Mouse (Mus musculus): ENCODE data around the gene Tmcc2. TPM values are rescaled to one million over a fixed set of nuclear protein-coding genes. Genes with fewer than 3 reads are reported as not detected.

Tmcc2 gene
- polyA plus RNA-seq, 1 experiment from 2014 or later = 12.0 TPM

GRCm38 (mm10) chr1:132376211-132377054 lies 14.6 kb downstream of the Tmcc2 start:
- Histone ChIP-seq H3K36me3 (ENCODE audit: control insufficient read depth, insufficient read depth, low read length) (peaks cover 8% of the 10 kb centered on the region; the same call in 1 of the 2 replicates), H3K9ac (ENCODE audit: low read depth, low read length) (no peak overlapping the region), H3K4me3 (ENCODE audit: low read depth, low read length) (no peak overlapping the region), H3K9me3 (ENCODE audit: control insufficient read depth, low read length) (no peaks in the 10 kb centered on the region), H3K27me3 (ENCODE audit: control insufficient read depth, insufficient read depth, low read length) (no peaks in the 10 kb centered on the region), H3K27ac (ENCODE audit: low read depth, low read length) (no peak overlapping the region; the same call in 1 of the 2 replicates), H3K4me2 (replicated peaks; ENCODE audit: low read depth, low read length) (no peak overlapping the region), H3K4me1 (replicated peaks; ENCODE audit: control insufficient read depth, insufficient read depth, low read length) (peaks cover 18% of the 10 kb centered on the region)
- ATAC-seq (ENCODE audit: low FRiP score) (no peak), DNase-seq (ENCODE audit: low spot score) (no peak)
- 84% methylated on average over 8 of the region's 8 CpGs for WGBS

GRCm38 (mm10) chr1:132375256-132375655 lies 15.8 kb downstream of the Tmcc2 start:
- ATAC-seq (ENCODE audit: low FRiP score) (no peak), DNase-seq (ENCODE audit: low spot score) (no peak)
- Histone ChIP-seq H3K4me1 (replicated peaks; ENCODE audit: control insufficient read depth, insufficient read depth, low read length) (peaks cover 18% of the 10 kb centered on the region), H3K4me2 (replicated peaks; ENCODE audit: low read depth, low read length) (no peak overlapping the region), H3K27ac (ENCODE audit: low read depth, low read length) (peak overlapping the region; percentile 25; the same call in 1 of the 2 replicates), H3K36me3 (ENCODE audit: control insufficient read depth, insufficient read depth, low read length) (peaks cover 8% of the 10 kb centered on the region; the same call in 1 of the 2 replicates), H3K27me3 (ENCODE audit: control insufficient read depth, insufficient read depth, low read length) (no peaks in the 10 kb centered on the region), H3K4me3 (ENCODE audit: low read depth, low read length) (no peak overlapping the region), H3K9ac (ENCODE audit: low read depth, low read length) (no peak overlapping the region), H3K9me3 (ENCODE audit: control insufficient read depth, low read length) (no peaks in the 10 kb centered on the region)
- 39% methylated on average over 4 of the region's 4 CpGs for WGBS

GRCm38 (mm10) chr1:132374873-132375244 lies 16.2 kb downstream of the Tmcc2 start:
- Histone ChIP-seq H3K36me3 (ENCODE audit: control insufficient read depth, insufficient read depth, low read length) (peaks cover 8% of the 10 kb centered on the region; the same call in 1 of the 2 replicates), H3K27me3 (ENCODE audit: control insufficient read depth, insufficient read depth, low read length) (no peaks in the 10 kb centered on the region), H3K27ac (ENCODE audit: low read depth, low read length) (peak overlapping the region; percentile 49; the same call in 1 of the 2 replicates), H3K4me1 (replicated peaks; ENCODE audit: control insufficient read depth, insufficient read depth, low read length) (peaks cover 18% of the 10 kb centered on the region), H3K4me2 (replicated peaks; ENCODE audit: low read depth, low read length) (no peak overlapping the region), H3K4me3 (ENCODE audit: low read depth, low read length) (no peak overlapping the region), H3K9ac (ENCODE audit: low read depth, low read length) (no peak overlapping the region), H3K9me3 (ENCODE audit: control insufficient read depth, low read length) (no peaks in the 10 kb centered on the region)
- ATAC-seq (ENCODE audit: low FRiP score) (no peak), DNase-seq (ENCODE audit: low spot score) (no peak)
- WGBS = 79% methylated on average over 3 of the region's 3 CpGs

GRCm38 (mm10) chr1:132374140-132374872 lies 16.8 kb downstream of the Tmcc2 start:
- H3K4me2 ChIP-seq (replicated peaks; ENCODE audit: low read depth, low read length) = no peak overlapping the region
- H3K4me3 ChIP-seq (ENCODE audit: low read depth, low read length) = no peak overlapping the region
- no peak overlapping the region for H3K9ac ChIP-seq (ENCODE audit: low read depth, low read length)
- peaks cover 18% of the 10 kb centered on the region for H3K4me1 ChIP-seq (replicated peaks; ENCODE audit: control insufficient read depth, insufficient read depth, low read length)
- no peaks in the 10 kb centered on the region for H3K9me3 ChIP-seq (ENCODE audit: control insufficient read depth, low read length)
- 0 out of 2 replicates have a peak, but pooled peaks have one; percentile 29 for ATAC-seq (ENCODE audit: low FRiP score)
- DNase-seq (ENCODE audit: low spot score) = no peak
- 50% methylated on average over 5 of the region's 5 CpGs for WGBS
- no peaks in the 10 kb centered on the region for H3K27me3 ChIP-seq (ENCODE audit: control insufficient read depth, insufficient read depth, low read length)
- H3K36me3 ChIP-seq (ENCODE audit: control insufficient read depth, insufficient read depth, low read length) = peaks cover 6% of the 10 kb centered on the region; the same call in 1 of the 2 replicates
- H3K27ac ChIP-seq (ENCODE audit: low read depth, low read length) = peak overlapping the region; percentile 49; the same call in 1 of the 2 replicates

- 94% methylated on average over 6 of the region's 6 CpGs for WGBS
- Histone ChIP-seq H3K4me1 (replicated peaks; ENCODE audit: control insufficient read depth, insufficient read depth, low read length) (peaks cover 18% of the 10 kb centered on the region), H3K27ac (ENCODE audit: low read depth, low read length) (peak overlapping the region; percentile 55)
These were observed 18.1 kb downstream of the Tmcc2 start for GRCm38 (mm10) chr1:132372896-132373534.

GRCm38 (mm10) chr1:132372354-132372753 lies 18.7 kb downstream of the Tmcc2 start:
- peak; percentile 29; the same call in 1 of the 2 replicates for ATAC-seq (ENCODE audit: low FRiP score)
- Histone ChIP-seq H3K4me3 (ENCODE audit: low read depth, low read length) (no peak overlapping the region), H3K9me3 (ENCODE audit: control insufficient read depth, low read length) (no peaks in the 10 kb centered on the region), H3K36me3 (ENCODE audit: control insufficient read depth, insufficient read depth, low read length) (0 out of 2 replicates have a peak, but pooled peaks cover 2% of the 10 kb centered on the region), H3K4me2 (replicated peaks; ENCODE audit: low read depth, low read length) (no peak overlapping the region), H3K4me1 (replicated peaks; ENCODE audit: control insufficient read depth, insufficient read depth, low read length) (peaks cover 18% of the 10 kb centered on the region), H3K27me3 (ENCODE audit: control insufficient read depth, insufficient read depth, low read length) (no peaks in the 10 kb centered on the region), H3K27ac (ENCODE audit: low read depth, low read length) (peak overlapping the region; percentile 55), H3K9ac (ENCODE audit: low read depth, low read length) (no peak overlapping the region; the same call in 1 of the 2 replicates)
- peak; percentile 39 for DNase-seq (ENCODE audit: low spot score)
- 71% methylated on average over 5 of the region's 5 CpGs for WGBS

More at GRCm38 (mm10) chr1:132372896-132373534, 18.1 kb downstream of the Tmcc2 start:
- Histone ChIP-seq H3K4me3 (ENCODE audit: low read depth, low read length) (no peak overlapping the region), H3K4me2 (replicated peaks; ENCODE audit: low read depth, low read length) (no peak overlapping the region), H3K9ac (ENCODE audit: low read depth, low read length) (peak overlapping the region; percentile 19; the same call in 1 of the 2 replicates), H3K36me3 (ENCODE audit: control insufficient read depth, insufficient read depth, low read length) (0 out of 2 replicates have a peak, but pooled peaks cover 2% of the 10 kb centered on the region), H3K9me3 (ENCODE audit: control insufficient read depth, low read length) (no peaks in the 10 kb centered on the region), H3K27me3 (ENCODE audit: control insufficient read depth, insufficient read depth, low read length) (no peaks in the 10 kb centered on the region)
- ATAC-seq (ENCODE audit: low FRiP score) (no peak), DNase-seq (ENCODE audit: low spot score) (no peak)

GRCm38 (mm10) chr1:132371298-132372081 lies 19.6 kb downstream of the Tmcc2 start:
- no peak for DNase-seq (ENCODE audit: low spot score)
- Histone ChIP-seq H3K4me1 (replicated peaks; ENCODE audit: control insufficient read depth, insufficient read depth, low read length) (peaks cover 21% of the 10 kb centered on the region), H3K27me3 (ENCODE audit: control insufficient read depth, insufficient read depth, low read length) (no peaks in the 10 kb centered on the region), H3K27ac (ENCODE audit: low read depth, low read length) (peak overlapping the region; percentile 55), H3K4me3 (ENCODE audit: low read depth, low read length) (no peak overlapping the region), H3K4me2 (replicated peaks; ENCODE audit: low read depth, low read length) (no peak overlapping the region), H3K9me3 (ENCODE audit: control insufficient read depth, low read length) (no peaks in the 10 kb centered on the region), H3K9ac (ENCODE audit: low read depth, low read length) (peak overlapping the region; percentile 25; the same call in 1 of the 2 replicates), H3K36me3 (ENCODE audit: control insufficient read depth, insufficient read depth, low read length) (0 out of 2 replicates have a peak, but pooled peaks cover 2% of the 10 kb centered on the region)
- WGBS = 47% methylated on average over 8 of the region's 8 CpGs
- ATAC-seq (ENCODE audit: low FRiP score) = no peak; the same call in 1 of the 2 replicates
